Mouse (Mus musculus) liver, embryonic 14.5 days (tissue): ENCODE measurements around the gene Tmem164. TPM values are rescaled to one million over a fixed set of nuclear protein-coding genes. Genes with fewer than 3 reads are reported as not detected.

ENCODE experiments used
- ATAC-seq: fragments of 200-750 bp; cut with Nextera tagmentation; 2 replicates; pipeline ENCODE4 v1.8.0; 2017; ENCODE audit warnings: moderate number of reproducible peaks, mild to moderate bottlenecking, moderate library complexity; ENCODE audit not compliant: insufficient read depth
- DNase-seq, 3 experiments: peaks; one replicate each; pipeline ENCODE4 v3.0.0-alpha.2; 2012 to 2013; ENCODE audit warnings: low read depth in 3 of 3, low spot score in 3 of 3
- H3K27ac ChIP-seq: fragments of 300-500 bp; sonication (generic); 2 replicates; pipeline ENCODE4 v1.5.1; 2014; ENCODE audit warnings: moderate library complexity, mild to moderate bottlenecking, control low read depth, inconsistent platforms
- H3K27me3 ChIP-seq: fragments of 300-500 bp; sonication (generic); 2 replicates; pipeline ENCODE4 v1.6.1; 2014; ENCODE audit warnings: mild to moderate bottlenecking, low read length, moderate library complexity; ENCODE audit not compliant: control insufficient read depth, insufficient read depth
- H3K36me3 ChIP-seq: fragments of 300-500 bp; sonication (generic); replicated peaks from 2 replicates; pipeline ENCODE4 v1.6.1; 2014; ENCODE audit warnings: low read depth; ENCODE audit not compliant: control insufficient read depth, insufficient read depth
- H3K4me1 ChIP-seq, 2 experiments: fragments of 200-500 bp in 1 of 2; fragments of 300-500 bp in 1 of 2; sonication (generic) in 1 of 2; replicated peaks; 2 replicates each; pipeline ENCODE4 v1.6.1; 2012 to 2014; ENCODE audit warnings: antibody characterized with exemption in 1 of 2, inconsistent platforms in 1 of 2, low read length in 1 of 2; ENCODE audit not compliant: control insufficient read depth in 2 of 2, insufficient read depth in 2 of 2
- H3K4me2 ChIP-seq: fragments of 300-500 bp; sonication (generic); 2 replicates; pipeline ENCODE4 v1.6.1; 2014; ENCODE audit warnings: low read depth, mild to moderate bottlenecking, control low read depth, moderate library complexity
- H3K4me3 ChIP-seq, 2 experiments: fragments of 200-500 bp in 1 of 2; fragments of 300-500 bp in 1 of 2; sonication (generic) in 1 of 2; 2 replicates each; pipeline ENCODE4 v1.5.1; 2012 to 2014; ENCODE audit warnings: low read depth in 2 of 2, low read length in 2 of 2, mild to moderate bottlenecking in 2 of 2, control low read depth in 1 of 2, inconsistent platforms in 1 of 2, moderate library complexity in 1 of 2; ENCODE audit not compliant: insufficient read depth in 1 of 2
- H3K9ac ChIP-seq: fragments of 300-500 bp; sonication (generic); replicated peaks from 2 replicates; pipeline ENCODE4 v1.6.1; 2014; ENCODE audit warnings: mild to moderate bottlenecking, control low read depth, moderate library complexity
- H3K9me3 ChIP-seq: fragments of 300-500 bp; sonication (generic); 2 replicates; pipeline ENCODE4 v1.6.1; 2016; ENCODE audit warnings: low read length, mixed read lengths; ENCODE audit not compliant: control insufficient read depth
- CTCF ChIP-seq: IDR thresholded peaks from 2 replicates; pipeline ENCODE4 v1.5.1; 2016; ENCODE audit warnings: antibody characterized with exemption, low read depth, control low read depth
- EP300 ChIP-seq: IDR thresholded peaks from 2 replicates; pipeline ENCODE4 v1.6.1; 2016; ENCODE audit warnings: antibody characterized with exemption, low read depth
- WGBS: fragments of 180-500 bp; shearing (Covaris S2); extraction: QIAGEN DNeasy Blood & Tissue Kit; methylation state at CpG from one replicate; pipeline ENCODE4 v1.1.7; 2014; ENCODE audit not compliant: insufficient replicate concordance; 5-methylcytosine and 5-hydroxymethylcytosine counted together
- polyA plus RNA-seq, 2 experiments: library from polyadenylated mRNA; depleted of rRNA in 1 of 2; stranded (reverse) in 1 of 2; unstranded in 1 of 2; fragments of >200 nt; fragmentation: Nextera tagmentation in 1 of 2; extraction: Ambion mirVana in 1 of 2; gene quantifications; 2 replicates each; pipeline versions ENCODE4 v1.2.1 to v1.2.3; 2012 to 2014

Gene Tmem164
- polyA plus RNA-seq, 2 experiments, result 12.6 to 14.3 TPM

DNA sequence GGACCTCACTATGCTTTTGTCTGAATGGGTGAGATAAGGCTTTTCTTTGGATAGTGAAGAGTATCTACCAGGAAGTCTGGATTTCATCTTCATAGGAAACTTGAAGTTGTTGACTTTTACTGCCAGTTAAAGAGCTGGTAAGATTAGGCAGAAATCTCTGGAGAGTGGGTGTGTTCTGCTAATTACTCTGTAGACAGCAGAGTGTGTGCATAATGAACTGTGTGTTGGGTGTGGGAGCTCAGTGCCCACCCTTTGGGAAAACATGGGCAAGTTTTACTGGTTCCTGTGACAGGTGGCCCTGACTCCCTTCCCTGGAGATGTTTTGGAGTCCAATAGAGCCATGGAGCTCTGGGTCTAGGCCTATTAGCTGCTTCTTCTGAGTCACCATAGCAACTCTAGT lies 27.1 kb downstream of the Tmem164 start:
- ATAC-seq, result no peak
- no peaks in the 10 kb centered on the region for H3K27me3 ChIP-seq
- DNase-seq, result no peak
- no peaks in the 10 kb centered on the region for H3K4me1 ChIP-seq
- H3K4me2 ChIP-seq, result no peak overlapping the region
- no peaks in the 10 kb centered on the region for H3K36me3 ChIP-seq
- TF ChIP-seq CTCF (no peak), EP300 (no peak)
- H3K27ac ChIP-seq, result no peak overlapping the region
- H3K4me3 ChIP-seq, result no peak overlapping the region
- no peak overlapping the region for H3K9ac ChIP-seq
- no peaks in the 10 kb centered on the region for H3K9me3 ChIP-seq

DNA sequence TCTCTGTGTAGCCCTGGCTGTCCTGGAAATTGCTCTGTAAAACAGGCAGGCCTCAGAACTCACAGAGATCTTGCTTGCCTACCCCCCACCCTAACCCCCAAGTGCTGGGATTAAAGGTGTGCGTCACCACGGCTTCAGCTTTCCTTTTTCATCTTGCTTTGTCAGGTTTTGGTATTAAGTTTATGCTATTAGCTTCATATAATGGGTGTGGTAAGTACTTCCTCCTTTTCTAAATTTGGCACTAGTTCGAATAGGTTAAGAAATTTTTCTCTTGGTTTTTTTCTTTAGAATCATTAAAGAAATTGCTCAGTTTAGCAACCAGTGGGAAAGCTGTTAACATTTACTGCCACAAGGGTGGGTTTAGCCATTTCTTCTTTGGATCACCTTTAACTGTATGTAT lies 34.8 kb downstream of the Tmem164 start:
- ATAC-seq (no peak), DNase-seq (no peak)
- TF ChIP-seq EP300 (no peak), CTCF (no peak)
- no peaks in the 10 kb centered on the region for H3K4me1 ChIP-seq
- no peaks in the 10 kb centered on the region for H3K9me3 ChIP-seq
- WGBS, result 65% methylated on average over 3 of the region's 3 CpGs
- H3K4me2 ChIP-seq, result no peak overlapping the region
- H3K9ac ChIP-seq, result no peak overlapping the region
- H3K27me3 ChIP-seq, result no peaks in the 10 kb centered on the region
- H3K27ac ChIP-seq, result no peak overlapping the region
- no peak overlapping the region for H3K4me3 ChIP-seq
- H3K36me3 ChIP-seq, result no peaks in the 10 kb centered on the region; the same call in 1 of the 2 replicates

- no peak overlapping the region for H3K4me2 ChIP-seq
- TF ChIP-seq CTCF, result no peak
- no peak for TF ChIP-seq EP300
- 70% methylated on average over 9 of the region's 9 CpGs for WGBS
These were observed 36.8 kb downstream of the Tmem164 start for GRCm38 (mm10) chrX:142717958-142718478.

GRCm38 (mm10) chrX:142718759-142719158 lies 37.6 kb downstream of the Tmem164 start:
- Histone ChIP-seq H3K4me2 (no peak overlapping the region), H3K36me3 (no peaks in the 10 kb centered on the region; the same call in 1 of the 2 replicates), H3K9me3 (no peaks in the 10 kb centered on the region), H3K9ac (no peak overlapping the region), H3K27me3 (no peaks in the 10 kb centered on the region), H3K27ac (no peak overlapping the region), H3K4me3 (no peak overlapping the region), H3K4me1 (peaks cover 2 to 6% of the 10 kb centered on the region in 2 experiments)
- no peak for DNase-seq
- 75% methylated on average over 4 of the region's 4 CpGs for WGBS
- no peak for ATAC-seq
- TF ChIP-seq CTCF (no peak), EP300 (no peak)

More at GRCm38 (mm10) chrX:142717958-142718478, 36.8 kb downstream of the Tmem164 start:
- Histone ChIP-seq H3K9ac (no peak overlapping the region), H3K4me1 (peaks cover 0 to 3% of the 10 kb centered on the region in 2 experiments; a peak in 2 of 4 replicates), H3K27me3 (no peaks in the 10 kb centered on the region), H3K4me3 (no peak overlapping the region), H3K36me3 (no peaks in the 10 kb centered on the region; the same call in 1 of the 2 replicates), H3K27ac (no peak overlapping the region), H3K9me3 (no peaks in the 10 kb centered on the region)
- ATAC-seq, result no peak
- no peak for DNase-seq

GRCm38 (mm10) chrX:142721897-142722296 lies 40.7 kb downstream of the Tmem164 start:
- peaks cover 6 to 13% of the 10 kb centered on the region in 2 experiments for H3K4me1 ChIP-seq
- no peak overlapping the region for H3K9ac ChIP-seq
- no peak for ATAC-seq
- H3K4me2 ChIP-seq, result no peak overlapping the region
- no peak for DNase-seq
- no peak overlapping the region for H3K4me3 ChIP-seq
- no peak for TF ChIP-seq CTCF
- TF ChIP-seq EP300, result no peak
- 75% methylated on average over 3 of the region's 3 CpGs for WGBS
- H3K27ac ChIP-seq, result no peak overlapping the region
- H3K36me3 ChIP-seq, result no peaks in the 10 kb centered on the region; the same call in 1 of the 2 replicates
- H3K9me3 ChIP-seq, result no peaks in the 10 kb centered on the region
- H3K27me3 ChIP-seq, result no peaks in the 10 kb centered on the region
